Mouse (Mus musculus) ES-E14 (cell line): ENCODE measurements around the gene E2f2. TPM values are rescaled to one million over a fixed set of nuclear protein-coding genes. Genes with fewer than 3 reads are reported as not detected.

Experiments
- DNase-seq: peaks from one replicate; pipeline ENCODE4 v3.0.0-alpha.2; 2013; ENCODE audit warnings: low read depth, low spot score
- H3K27ac ChIP-seq: 2 replicates; pipeline ENCODE4 v1.5.1; 2012; ENCODE audit warnings: low read depth, mild to moderate bottlenecking, low read length, moderate library complexity, mixed read lengths; ENCODE audit not compliant: poor library complexity, insufficient read depth, severe bottlenecking
- H3K36me3 ChIP-seq: 2 replicates; pipeline ENCODE4 v1.6.1; 2012; ENCODE audit warnings: mild to moderate bottlenecking, low read length, moderate library complexity, mixed read lengths; ENCODE audit not compliant: control insufficient read depth, poor library complexity, insufficient read depth, severe bottlenecking
- H3K4me1 ChIP-seq, 2 experiments: fragments of 150-350 bp in 1 of 2; sonication (generic) in 1 of 2; 2 replicates each; pipeline ENCODE4 v1.6.1; 2012; ENCODE audit warnings: low read length in 2 of 2, mild to moderate bottlenecking in 1 of 2, mixed read lengths in 1 of 2; ENCODE audit not compliant: control insufficient read depth in 2 of 2, insufficient read depth in 2 of 2, poor library complexity in 1 of 2
- H3K4me3 ChIP-seq, 2 experiments: fragments of 150-350 bp in 1 of 2; sonication (generic) in 1 of 2; 2 replicates each; pipeline ENCODE4 v1.5.1; 2012; ENCODE audit warnings: low read length in 2 of 2, low read depth in 1 of 2, mild to moderate bottlenecking in 1 of 2, mixed read lengths in 1 of 2; ENCODE audit not compliant: insufficient read depth in 1 of 2, poor library complexity in 1 of 2, severe bottlenecking in 1 of 2
- H3K9ac ChIP-seq: 2 replicates; pipeline ENCODE4 v1.6.1; 2012; ENCODE audit warnings: low read depth, mild to moderate bottlenecking, low read length, mixed read lengths; ENCODE audit not compliant: poor library complexity, insufficient read depth, severe bottlenecking
- H3K9me3 ChIP-seq: fragments of 150-350 bp; sonication (generic); 2 replicates; pipeline ENCODE4 v1.6.1; 2012; ENCODE audit warnings: low read depth, mild to moderate bottlenecking, low read length; ENCODE audit not compliant: control insufficient read depth, insufficient read depth
- CHD2 ChIP-seq: IDR thresholded peaks from 2 replicates; pipeline ENCODE4 v1.6.1; 2014; ENCODE audit warnings: mild to moderate bottlenecking, low read depth, low read length, inconsistent platforms
- HCFC1 ChIP-seq: IDR thresholded peaks from 2 replicates; pipeline ENCODE4 v1.6.1; 2012; ENCODE audit warnings: low read length, inconsistent platforms, borderline replicate concordance; ENCODE audit not compliant: insufficient read depth
- MAFK ChIP-seq: IDR thresholded peaks from 2 replicates; pipeline ENCODE4 v1.6.1; 2014; ENCODE audit warnings: mild to moderate bottlenecking, low read depth, low read length, inconsistent platforms; ENCODE audit not compliant: insufficient read depth
- ZC3H11A ChIP-seq: IDR thresholded peaks from 2 replicates; pipeline ENCODE4 v1.6.1; 2012; ENCODE audit warnings: low read depth, mild to moderate bottlenecking, inconsistent platforms, low read length, borderline replicate concordance
- ZNF384 ChIP-seq: IDR thresholded peaks from 2 replicates; pipeline ENCODE4 v1.6.1; 2012; ENCODE audit warnings: low read depth, low read length, inconsistent platforms
- in situ Hi-C, 2 experiments: fragments of 600-800 bp; cut with MboI; formaldehyde crosslinking; loops; one replicate each; pipeline ENCODE4 v1.15.1; 2025; ENCODE audit warnings: low sequenced_read_pairs in 2 of 2, inconsistent platforms in 1 of 2; ENCODE audit not compliant: unreplicated experiment in 2 of 2
- total RNA-seq: library from RNA; depleted of rRNA; stranded (reverse); fragments of 300-350 nt; gene quantifications from 2 replicates; pipeline ENCODE4 v1.2.3, GENCODE M21; 2012

E2f2 gene
- total RNA-seq, 1 experiment: 7.5 TPM

DNA sequence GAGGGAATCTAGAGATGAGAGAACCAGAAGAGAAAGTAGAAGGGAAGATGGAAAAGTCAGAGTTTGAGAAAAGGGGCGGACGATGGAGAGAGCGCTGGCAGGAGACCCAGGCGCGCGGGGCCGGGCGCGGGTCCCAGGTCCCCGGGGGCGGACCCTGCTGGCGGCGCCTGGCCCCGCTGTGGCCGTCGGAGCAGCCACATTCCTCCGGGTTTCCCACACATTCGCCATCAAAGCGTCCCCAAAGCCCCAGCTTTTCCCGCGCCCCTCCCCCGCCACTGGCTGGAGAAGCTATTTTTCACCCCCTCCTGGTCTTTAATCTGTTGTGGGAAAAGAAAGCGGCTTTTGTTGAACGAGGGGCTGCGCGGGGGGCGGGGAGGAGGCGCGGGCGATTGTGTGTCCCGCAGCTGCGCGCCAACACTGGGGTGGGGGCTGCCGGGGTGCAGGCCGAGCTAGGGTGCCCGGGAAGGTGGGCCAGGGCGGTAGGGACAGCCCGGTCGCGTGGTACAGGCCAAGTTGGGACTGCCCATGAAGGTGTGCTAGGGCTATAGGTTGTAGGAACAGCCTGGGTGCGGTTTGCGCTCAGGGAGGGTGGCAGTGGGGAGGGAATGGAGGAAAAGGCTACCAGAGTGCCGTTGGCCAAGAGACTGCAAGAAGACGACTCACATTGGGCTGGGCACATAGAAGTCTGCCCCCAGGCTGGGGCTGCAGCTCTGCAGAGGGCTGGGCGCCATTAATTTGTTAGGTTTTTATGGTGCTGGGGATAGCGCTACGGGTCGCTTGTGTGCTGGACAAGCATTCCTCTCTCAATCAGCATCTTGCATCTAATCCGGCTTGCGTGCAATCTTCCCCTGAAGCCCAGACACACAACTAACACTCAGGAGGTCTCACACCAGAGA is 37.0 kb upstream of the E2f2 start:
- Histone ChIP-seq H3K27ac (no peak overlapping the region), H3K36me3 (no peaks in the 10 kb centered on the region), H3K4me1 (peaks cover 0 to 10% of the 10 kb centered on the region in 2 experiments; a peak in 1 of 4 replicates), H3K9me3 (no peaks in the 10 kb centered on the region), H3K9ac (peak overlapping the region; percentile 30; the same call in 1 of the 2 replicates), H3K4me3 (peak overlapping the region; percentile 59 to 64)
- no peak for DNase-seq
- in situ Hi-C loops: no loop called here
- no peak for TF ChIP-seq CHD2
- no peak for TF ChIP-seq HCFC1
- no peak for TF ChIP-seq ZNF384
- TF ChIP-seq ZC3H11A: no peak
- no peak for TF ChIP-seq MAFK

DNA sequence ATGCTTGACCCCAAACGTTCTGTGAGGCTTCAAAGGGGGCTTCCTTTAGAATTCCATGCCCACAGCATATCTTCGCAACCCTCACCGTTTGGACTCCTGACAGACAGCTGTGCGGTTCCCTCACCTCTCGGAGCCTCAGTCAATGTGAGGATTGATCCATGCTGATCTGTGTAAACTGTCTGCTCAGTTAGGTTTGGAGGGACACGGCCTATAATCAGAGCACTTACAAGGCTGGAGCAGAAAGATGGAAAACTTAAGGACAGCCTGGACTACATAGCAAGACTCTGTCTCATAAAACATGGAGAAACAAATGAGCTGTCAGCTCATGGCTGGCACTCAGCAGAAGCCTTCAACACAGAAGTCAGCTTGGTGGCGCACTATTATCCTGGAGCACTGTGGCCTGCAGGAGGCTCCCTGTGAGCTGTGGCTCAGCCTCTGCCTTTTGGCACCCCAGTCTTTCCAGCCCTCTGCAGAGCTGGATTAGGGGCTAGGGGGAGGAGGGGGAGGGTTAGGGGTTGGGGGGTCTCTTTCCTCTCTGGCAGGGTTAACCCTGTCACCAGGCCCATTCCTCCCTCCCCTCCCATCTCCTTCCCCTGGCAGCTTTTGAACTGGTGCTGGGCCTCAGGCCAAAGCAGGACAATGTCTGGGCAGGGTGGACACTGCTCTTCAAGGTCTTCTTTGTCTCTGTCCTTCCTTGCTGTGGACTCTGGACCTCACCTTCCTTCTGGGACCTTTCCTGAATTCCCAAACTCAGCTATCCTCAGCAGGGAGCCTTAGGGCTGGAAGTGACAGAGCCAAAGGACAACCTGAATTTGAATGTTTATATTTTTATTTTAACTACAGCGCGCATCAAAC is 36.1 kb upstream of the E2f2 start:
- DNase-seq: no peak
- Histone ChIP-seq H3K9me3 (no peaks in the 10 kb centered on the region), H3K36me3 (no peaks in the 10 kb centered on the region), H3K4me3 (no peak overlapping the region), H3K27ac (no peak overlapping the region), H3K4me1 (peaks cover 0 to 10% of the 10 kb centered on the region in 2 experiments; a peak in 1 of 4 replicates), H3K9ac (no peak overlapping the region)
- TF ChIP-seq ZNF384 (no peak), CHD2 (no peak), ZC3H11A (no peak), MAFK (no peak)
- in situ Hi-C loops: no loop called here

DNA sequence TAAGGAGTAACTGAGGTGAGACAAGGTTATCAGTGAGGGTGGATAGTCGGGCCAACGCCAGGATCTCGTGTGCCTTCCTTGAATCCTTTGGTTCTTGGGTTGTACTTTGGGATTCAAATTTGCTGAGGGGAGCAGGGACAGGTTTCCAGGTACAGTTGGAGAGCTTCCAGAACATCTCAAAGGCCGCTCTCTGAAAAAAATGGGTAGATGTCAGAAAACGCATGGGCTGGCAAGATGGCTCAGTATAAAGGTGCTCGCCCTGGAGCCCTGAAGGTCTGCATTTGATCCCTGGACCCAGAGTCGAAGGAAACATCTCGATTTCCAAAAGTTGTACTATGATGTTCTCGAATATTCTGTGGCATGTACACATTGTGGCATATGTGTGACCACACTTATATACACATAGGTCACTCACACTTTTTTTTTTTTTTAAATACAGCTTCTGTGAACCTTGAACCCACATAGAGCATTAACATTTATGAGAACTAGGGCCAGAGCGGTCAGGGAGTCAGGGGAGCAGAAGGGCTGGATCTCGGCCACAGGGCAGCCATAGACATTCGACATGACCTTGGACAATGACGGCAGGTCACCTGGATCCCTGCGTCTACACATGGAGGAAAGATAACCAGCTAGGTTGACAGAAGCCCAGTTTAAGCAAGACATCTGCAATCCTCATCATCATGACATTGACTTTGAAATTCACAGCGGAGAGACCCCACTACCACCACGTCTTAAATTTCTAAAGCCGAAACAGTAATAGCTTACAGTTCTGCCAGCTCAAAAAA is 32.7 kb upstream of the E2f2 start:
- DNase-seq: no peak
- H3K9ac ChIP-seq: no peak overlapping the region
- no peaks in the 10 kb centered on the region for H3K9me3 ChIP-seq
- no peaks in the 10 kb centered on the region for H3K36me3 ChIP-seq
- in situ Hi-C loops: no loop called here
- H3K4me3 ChIP-seq: no peak overlapping the region
- H3K27ac ChIP-seq: no peak overlapping the region
- H3K4me1 ChIP-seq: peaks cover 0 to 5% of the 10 kb centered on the region in 2 experiments; a peak in 1 of 4 replicates
- TF ChIP-seq ZC3H11A: no peak
- no peak for TF ChIP-seq HCFC1
- no peak for TF ChIP-seq ZNF384
